Mouse (Mus musculus) gastrocnemius, adult 18-20 months (tissue): ENCODE data around the gene Aatf. TPM values are rescaled to one million over a fixed set of nuclear protein-coding genes. Genes with fewer than 3 reads are reported as not detected.
A peak's percentile ranks its signal among the peaks of the same experiment; 100 is the strongest.

Source experiments
- DNase-seq: peaks from one replicate; pipeline ENCODE4 v3.0.0; 2021; ENCODE audit warnings: low spot score
- total RNA-seq, 2 experiments: library from RNA; stranded (reverse); gene quantifications; 2 replicates each; pipeline ENCODE4 v1.2.3; 2021

Gene Aatf
- total RNA-seq, 2 experiments from 2014 or later = 12.1 to 13.4 TPM

- DNase-seq = peak; percentile 87
Observed at GRCm38 (mm10) chr11:84522577-84523320, 9.4 kb upstream of the Aatf start.

- DNase-seq = no peak
Observed at GRCm38 (mm10) chr11:84521751-84522299, 8.5 kb upstream of the Aatf start.

GRCm38 (mm10) chr11:84521071-84521390, 7.7 kb upstream of the Aatf start:
- no peak for DNase-seq

GRCm38 (mm10) chr11:84520269-84521070, 7.1 kb upstream of the Aatf start:
- no peak for DNase-seq

- DNase-seq = no peak
Observed at GRCm38 (mm10) chr11:84519576-84520268, 6.4 kb upstream of the Aatf start.

- no peak for DNase-seq
Observed at GRCm38 (mm10) chr11:84519036-84519435, 5.7 kb upstream of the Aatf start.

GRCm38 (mm10) chr11:84518261-84518660, 4.9 kb upstream of the Aatf start:
- DNase-seq = no peak

GRCm38 (mm10) chr11:84517431-84517830, 4.1 kb upstream of the Aatf start:
- no peak for DNase-seq

GRCm38 (mm10) chr11:84516501-84517240, 3.3 kb upstream of the Aatf start:
- no peak for DNase-seq

GRCm38 (mm10) chr11:84512031-84512430, 1.3 kb downstream of the Aatf start:
- no peak for DNase-seq

- DNase-seq = no peak
Observed at GRCm38 (mm10) chr11:84504296-84504695, 9.0 kb downstream of the Aatf start.

GRCm38 (mm10) chr11:84497944-84498343, 15.4 kb downstream of the Aatf start:
- DNase-seq = no peak

GRCm38 (mm10) chr11:84496901-84497300, 16.4 kb downstream of the Aatf start:
- no peak for DNase-seq

GRCm38 (mm10) chr11:84495774-84496173, 17.5 kb downstream of the Aatf start:
- DNase-seq = no peak

- no peak for DNase-seq
Observed at GRCm38 (mm10) chr11:84481661-84482060, 31.7 kb downstream of the Aatf start.

- no peak for DNase-seq
Observed at GRCm38 (mm10) chr11:84480451-84480850, 32.9 kb downstream of the Aatf start.

GRCm38 (mm10) chr11:84476641-84477040, 36.7 kb downstream of the Aatf start:
- DNase-seq = no peak

GRCm38 (mm10) chr11:84475991-84476390, 37.3 kb downstream of the Aatf start:
- no peak for DNase-seq

GRCm38 (mm10) chr11:84473093-84473667, 40.1 kb downstream of the Aatf start:
- no peak for DNase-seq

- no peak for DNase-seq
Observed at GRCm38 (mm10) chr11:84464571-84464970, 48.8 kb downstream of the Aatf start.

GRCm38 (mm10) chr11:84453901-84454300, 59.4 kb downstream of the Aatf start:
- DNase-seq = no peak
